Mouse (Mus musculus) forebrain, postnatal 0 days (tissue): ENCODE data around the gene Gm10644. TPM values are rescaled to one million over a fixed set of nuclear protein-coding genes. Genes with fewer than 3 reads are reported as not detected.

ENCODE experiments used
- ATAC-seq: fragments of 200-750 bp; cut with Nextera tagmentation; 2 replicates; pipeline ENCODE4 v1.8.0; 2017; ENCODE audit warnings: mild to moderate bottlenecking, moderate library complexity
- DNase-seq: peaks from one replicate; pipeline ENCODE4 v3.0.0-alpha.2; 2015
- H3K27ac ChIP-seq: fragments of 300-500 bp; sonication (generic); 2 replicates; pipeline ENCODE4 v1.5.1; 2014; ENCODE audit warnings: low read depth, mild to moderate bottlenecking, antibody characterized with exemption, low read length, moderate library complexity, mixed read lengths
- H3K27me3 ChIP-seq: fragments of 300-500 bp; sonication (generic); 2 replicates; pipeline ENCODE4 v1.6.1; 2014; ENCODE audit warnings: mild to moderate bottlenecking, low read length, mixed read lengths; ENCODE audit not compliant: insufficient read depth
- H3K36me3 ChIP-seq: fragments of 300-500 bp; sonication (generic); 2 replicates; pipeline ENCODE4 v1.6.1; 2014; ENCODE audit warnings: mild to moderate bottlenecking, moderate library complexity; ENCODE audit not compliant: insufficient read depth
- H3K4me1 ChIP-seq: fragments of 300-500 bp; sonication (generic); 2 replicates; pipeline ENCODE4 v1.6.1; 2014; ENCODE audit warnings: antibody characterized with exemption; ENCODE audit not compliant: insufficient read depth
- H3K4me2 ChIP-seq: fragments of 300-500 bp; sonication (generic); 2 replicates; pipeline ENCODE4 v1.6.1; 2014; ENCODE audit warnings: low read depth, mild to moderate bottlenecking, moderate library complexity
- H3K4me3 ChIP-seq: fragments of 300-500 bp; sonication (generic); 2 replicates; pipeline ENCODE4 v1.5.1; 2014; ENCODE audit warnings: low read depth, low read length, mixed read lengths
- H3K9ac ChIP-seq: fragments of 300-500 bp; sonication (generic); 2 replicates; pipeline ENCODE4 v1.6.1; 2014; ENCODE audit warnings: mild to moderate bottlenecking
- H3K9me3 ChIP-seq: fragments of 300-500 bp; sonication (generic); 2 replicates; pipeline ENCODE4 v1.6.1; 2016; ENCODE audit warnings: low read length
- CTCF ChIP-seq: sonication (generic); IDR thresholded peaks from 2 replicates; pipeline ENCODE4 v1.5.1; 2016; ENCODE audit warnings: antibody characterized with exemption, control low read depth, low read depth
- WGBS: fragments of 180-500 bp; shearing (Covaris S2); extraction: QIAGEN DNeasy Blood & Tissue Kit; methylation state at CpG from one replicate; pipeline ENCODE4 v1.1.7; 2014; 5-methylcytosine and 5-hydroxymethylcytosine counted together
- polyA plus RNA-seq: library from polyadenylated mRNA; unstranded; fragments of >200 nt; fragmentation: Nextera tagmentation; extraction: Ambion mirVana; gene quantifications from 2 replicates; pipeline ENCODE4 v1.2.1, GENCODE M21; 2015
- total RNA-seq: library from RNA; depleted of rRNA; stranded (reverse); fragments of >200 nt; gene quantifications from 2 replicates; pipeline ENCODE4 v1.2.3, GENCODE M21; 2014; rRNA removed

The Gm10644 gene
- total RNA-seq, result 0.14 and 0.31 TPM in 2 replicates
- polyA plus RNA-seq, result 0.14 and 0.40 TPM in 2 replicates

GRCm38 (mm10) chr8:83955106-83955957 is at the start of gene Gm10644, which contains the start of gene Asf1b:
Gene Gm10644, minus strand, starts transcription at chr8:83955205.
Gene Asf1b, plus strand, starts transcription at chr8:83955507.
- ATAC-seq, result peak; percentile 98
- DNase-seq, result peak; percentile 100
- 2% methylated on average over 75 of the region's 75 CpGs for WGBS
- Histone ChIP-seq H3K9ac (peak within 1 kb of the TSS; percentile 41), H3K27me3 (no peaks in the 10 kb centered on the region), H3K36me3 (no peaks in the 10 kb centered on the region), H3K4me1 (no peaks in the 10 kb centered on the region), H3K4me2 (peak within 1 kb of the TSS; percentile 86), H3K9me3 (no peaks in the 10 kb centered on the region), H3K4me3 (peak within 1 kb of the TSS; percentile 51), H3K27ac (0 out of 2 replicates have a peak within 1 kb of the TSS, but pooled peaks have one; percentile 21)
- peak; percentile 94 for TF ChIP-seq CTCF

GRCm38 (mm10) chr8:84004533-84005201 is 49.7 kb upstream of the Gm10644 start:
- DNase-seq, result peak; percentile 95
- WGBS, result 2% methylated on average over 30 of the region's 30 CpGs
- 0 out of 2 replicates have a peak, but pooled peaks have one; percentile 12 for TF ChIP-seq CTCF

GRCm38 (mm10) chr8:84003612-84004246 is 48.7 kb upstream of the Gm10644 start:
- H3K4me3 ChIP-seq, result peak overlapping the region; percentile 61
- DNase-seq (no peak), ATAC-seq (no peak)
- peaks cover 17% of the 10 kb centered on the region; the same call in 1 of the 2 replicates for H3K36me3 ChIP-seq
- WGBS, result 70% methylated on average over 6 of the region's 6 CpGs
- no peaks in the 10 kb centered on the region for H3K27me3 ChIP-seq
- no peak for TF ChIP-seq CTCF
- H3K4me1 ChIP-seq, result peaks cover 15% of the 10 kb centered on the region
- H3K9ac ChIP-seq, result peak overlapping the region; percentile 60
- H3K4me2 ChIP-seq, result peak overlapping the region; percentile 96
- no peaks in the 10 kb centered on the region for H3K9me3 ChIP-seq
- H3K27ac ChIP-seq, result no peak overlapping the region

More at GRCm38 (mm10) chr8:84004533-84005201, 49.7 kb upstream of the Gm10644 start:
- Histone ChIP-seq H3K4me3 (peak overlapping the region; percentile 61), H3K4me1 (peaks cover 8% of the 10 kb centered on the region; the same call in 1 of the 2 replicates), H3K4me2 (peak overlapping the region; percentile 96), H3K9ac (peak overlapping the region; percentile 60), H3K36me3 (peaks cover 14% of the 10 kb centered on the region; the same call in 1 of the 2 replicates), H3K27me3 (no peaks in the 10 kb centered on the region), H3K9me3 (no peaks in the 10 kb centered on the region), H3K27ac (peak overlapping the region; percentile 57)
- ATAC-seq, result peak; percentile 93

- no peaks in the 10 kb centered on the region for H3K9me3 ChIP-seq
- peaks cover 17% of the 10 kb centered on the region; the same call in 1 of the 2 replicates for H3K36me3 ChIP-seq
- H3K4me3 ChIP-seq, result no peak overlapping the region
- H3K9ac ChIP-seq, result no peak overlapping the region
- ATAC-seq, result no peak
- TF ChIP-seq CTCF, result no peak
- no peak overlapping the region for H3K4me2 ChIP-seq
- H3K27ac ChIP-seq, result no peak overlapping the region
- 52% methylated on average over 12 of the region's 12 CpGs for WGBS
- H3K4me1 ChIP-seq, result peaks cover 17% of the 10 kb centered on the region
- DNase-seq, result no peak
- H3K27me3 ChIP-seq, result no peaks in the 10 kb centered on the region
Measured at GRCm38 (mm10) chr8:84002957-84003611, 48.1 kb upstream of the Gm10644 start.

GRCm38 (mm10) chr8:84001281-84002000 is 46.4 kb upstream of the Gm10644 start, which contains the start of gene 1700067K01Rik:
Gene 1700067K01Rik, plus strand, starts transcription at chr8:84001502.
- Histone ChIP-seq H3K4me3 (no peak within 1 kb of the TSS), H3K36me3 (peaks cover 17% of the 10 kb centered on the region; the same call in 1 of the 2 replicates), H3K9ac (no peak within 1 kb of the TSS), H3K4me2 (no peak within 1 kb of the TSS), H3K27ac (no peak within 1 kb of the TSS), H3K4me1 (peaks cover 17% of the 10 kb centered on the region), H3K27me3 (no peaks in the 10 kb centered on the region), H3K9me3 (no peaks in the 10 kb centered on the region)
- ATAC-seq (no peak), DNase-seq (no peak)
- no peak for TF ChIP-seq CTCF
- WGBS, result 30% methylated on average over 61 of the region's 61 CpGs

GRCm38 (mm10) chr8:83999825-84000224 is 44.8 kb upstream of the Gm10644 start:
- Histone ChIP-seq H3K27me3 (no peaks in the 10 kb centered on the region), H3K4me3 (no peak overlapping the region), H3K4me1 (peaks cover 17% of the 10 kb centered on the region), H3K36me3 (peaks cover 18% of the 10 kb centered on the region), H3K9ac (no peak overlapping the region), H3K4me2 (no peak overlapping the region), H3K27ac (no peak overlapping the region), H3K9me3 (no peaks in the 10 kb centered on the region)
- WGBS, result 92% methylated on average over 2 of the region's 2 CpGs
- TF ChIP-seq CTCF, result no peak
- DNase-seq (no peak), ATAC-seq (no peak)
